In genomic region chr5:37380641-37381040, GRCm38 (mm10) we compare ENCODE assay signal across 19 mouse cellular contexts. TPM values are rescaled to one million over a fixed set of nuclear protein-coding genes. Genes with fewer than 3 reads are reported as not detected.
DNase-seq lines count a peak whose midpoint lies in the region; TF ChIP-seq lines count a peak whose summit lies in the region.
"Had no signal": no experiment of that assay in that cellular context is flagged by ENCODE, and none has a peak within 500 bp of the region (broad histone marks: within the 10 kb centered on the region; RNA-seq: fewer than 3 reads in every experiment).

No protein-coding gene starts in this region.

- H3K4me3 ChIP-seq in lung, adult 2 months (replicated peaks; ENCODE audit: extremely low read depth, low read depth, low read length) = no peak overlapping the region
- H3K4me3 ChIP-seq: hindbrain, embryonic 10.5 days; liver, embryonic 13.5 days; midbrain, embryonic 12.5 days; myocyte; stomach, embryonic 15.5 days had no signal

- no peak for TF ChIP-seq POLR2A in lung, adult 2 months (IDR thresholded peaks at IDR 0.05; ENCODE audit: borderline replicate concordance, extremely low read depth, low read depth, low read length)

- no peak for TF ChIP-seq CTCF in lung, adult 2 months (IDR thresholded peaks at IDR 0.05; ENCODE audit: insufficient read depth, low read length)

- H3K4me1 ChIP-seq in lung, adult 2 months (ENCODE audit: control insufficient read depth, insufficient read depth, low read length) = no peaks in the 10 kb centered on the region
- H3K4me1 ChIP-seq: hindbrain, embryonic 10.5 days; liver, embryonic 13.5 days; midbrain, embryonic 12.5 days; stomach, embryonic 15.5 days had no signal

- DNase-seq in gastrocnemius, adult 8-10 months (ENCODE audit: low spot score in 2 of 2) = peak; percentile 19 to 26
- DNase-seq in gastrocnemius, postnatal 25 days = no peak
- DNase-seq in lung, postnatal 36 days = peak; percentile 10
- no peak for DNase-seq in lung, adult 2 months
- peak; percentile 24 for DNase-seq in brain, adult 2 months (ENCODE audit: low read depth, low spot score)
- peak; percentile 23 for DNase-seq in heart, postnatal 4 days
- DNase-seq in kidney, adult 18-20 months = no peak
- DNase-seq: adrenal gland, postnatal 14 days; cerebellum, adult 9-10 months; kidney, adult 2 months; left cerebral cortex, postnatal 4 days; liver, embryonic 13.5 days; lung, postnatal 14 days; retina, postnatal 1 day had no signal

- WGBS in lung, adult 2 months = 79% methylated on average over 4 of the region's 4 CpGs

RNA-seq across cellular contexts. Expression of gene Evc2, which starts 42.3 kb away (rescaled TPM):
- total RNA-seq in gastrocnemius, adult 8-10 months (2022) = 1 to 10 TPM; 7.3 to 8.5 (median 7.8) TPM
- 1 to 10 TPM; 8.2 to 9.2 TPM for total RNA-seq in gastrocnemius, postnatal 25 days (2021)
- polyA plus RNA-seq in lung, adult 2 months (2012; rRNA removed) = 14.2 and 15.2 TPM in 2 replicates
- 1 to 10 TPM; 6.5 to 8.1 TPM for total RNA-seq in heart, postnatal 4 days (2021)
- total RNA-seq: neutrophil, adult 5-6 weeks had no signal

RNA-seq across cellular contexts. Expression of gene Evc, which starts 43.9 kb away (rescaled TPM):
- total RNA-seq in gastrocnemius, adult 8-10 months (2022) = 10 to 100 TPM; 19.5 to 21.9 (median 21.1) TPM
- 10 to 100 TPM; 29.2 to 30.5 TPM for total RNA-seq in gastrocnemius, postnatal 25 days (2021)
- 11.0 and 11.8 TPM in 2 replicates for polyA plus RNA-seq in lung, adult 2 months (2012; rRNA removed)
- total RNA-seq in heart, postnatal 4 days (2021) = 1 to 10 TPM; 7.0 to 7.4 TPM
- total RNA-seq: neutrophil, adult 5-6 weeks had no signal

Comparison
In these comparisons a context has a peak if more than half of its experiments do, and no peak if none do; other contexts are left out.
1. DNase-seq: peak in gastrocnemius, adult 8-10 months (2 of 2), lung, postnatal 36 days (single experiment), brain, adult 2 months (single experiment) and heart, postnatal 4 days (single experiment); none in gastrocnemius, postnatal 25 days (single experiment), lung, adult 2 months (single experiment) and kidney, adult 18-20 months (single experiment).